Mouse (Mus musculus) olfactory bulb, adult 2 months (tissue): ENCODE data around the gene Syt1.

ENCODE experiments used
- CTCF ChIP-seq: fragments of 200-500 bp; IDR thresholded peaks from 2 replicates; pipeline ENCODE4 v1.5.1; 2012; ENCODE audit warnings: low read depth, mild to moderate bottlenecking, low read length, moderate library complexity; ENCODE audit not compliant: insufficient read depth
- POLR2A ChIP-seq: fragments of 200-500 bp; IDR thresholded peaks from 2 replicates; pipeline ENCODE4 v1.6.1; 2012; ENCODE audit warnings: mild to moderate bottlenecking, low read depth, low read length, moderate library complexity; ENCODE audit not compliant: insufficient read depth

- no peak for TF ChIP-seq POLR2A
- TF ChIP-seq CTCF: no peak
Observed at GRCm38 (mm10) chr10:108581555-108582396, 429.0 kb downstream of the Syt1 start.
